Mouse (Mus musculus) MEL (cell line): Measurements from ENCODE around the gene Shq1. TPM values are rescaled to one million over a fixed set of nuclear protein-coding genes. Genes with fewer than 3 reads are reported as not detected.

Source experiments
- DNase-seq: peaks from one replicate; pipeline ENCODE4 v3.0.0; 2011; ENCODE audit warnings: low read depth, low spot score
- H3K27ac ChIP-seq: 2 replicates; pipeline ENCODE4 v1.5.1; 2012; ENCODE audit warnings: low read depth, mild to moderate bottlenecking, control low read depth, low read length, moderate library complexity; ENCODE audit not compliant: control insufficient read depth
- H3K27me3 ChIP-seq, 2 experiments: fragments of 150-350 bp in 1 of 2; sonication (generic) in 1 of 2; 2 replicates each; pipeline ENCODE4 v1.6.1; 2012; ENCODE audit warnings: low read length in 2 of 2, mild to moderate bottlenecking in 2 of 2, improper control_type of control experiment in 1 of 2, moderate library complexity in 1 of 2; ENCODE audit not compliant: insufficient read depth in 2 of 2, control insufficient read depth in 1 of 2
- H3K36me3 ChIP-seq, 2 experiments: 2 replicates each; pipeline ENCODE4 v1.6.1; 2012 to 2014; ENCODE audit warnings: low read length in 2 of 2, improper control_type of control experiment in 1 of 2, inconsistent platforms in 1 of 2, mild to moderate bottlenecking in 1 of 2; ENCODE audit not compliant: insufficient read depth in 2 of 2, control insufficient read depth in 1 of 2
- H3K4me1 ChIP-seq, 2 experiments: fragments of 150-350 bp in 1 of 2; sonication (generic) in 1 of 2; 2 replicates each; pipeline ENCODE4 v1.6.1; 2012; ENCODE audit warnings: low read length in 2 of 2, improper control_type of control experiment in 1 of 2, mild to moderate bottlenecking in 1 of 2; ENCODE audit not compliant: insufficient read depth in 2 of 2, control insufficient read depth in 1 of 2
- H3K4me3 ChIP-seq, 2 experiments: fragments of 150-350 bp in 1 of 2; sonication (generic) in 1 of 2; 2 replicates each; pipeline ENCODE4 v1.5.1; 2012; ENCODE audit warnings: low read depth in 2 of 2, low read length in 2 of 2, mild to moderate bottlenecking in 2 of 2, moderate library complexity in 2 of 2, control low read depth in 1 of 2, improper control_type of control experiment in 1 of 2; ENCODE audit not compliant: control insufficient read depth in 1 of 2, insufficient read depth in 1 of 2
- H3K79me2 ChIP-seq: 2 replicates; pipeline ENCODE4 v1.6.1; 2012; ENCODE audit warnings: mild to moderate bottlenecking, low read length, moderate library complexity; ENCODE audit not compliant: control insufficient read depth, poor library complexity, insufficient read depth
- H3K9ac ChIP-seq: 2 replicates; pipeline ENCODE4 v1.6.1; 2012; ENCODE audit warnings: low read depth, mild to moderate bottlenecking, control low read depth, low read length, moderate library complexity; ENCODE audit not compliant: control insufficient read depth, poor library complexity, severe bottlenecking
- H3K9me3 ChIP-seq: fragments of 150-350 bp; sonication (generic); replicated peaks from 2 replicates; pipeline ENCODE4 v1.6.1; 2012; ENCODE audit warnings: mild to moderate bottlenecking, low read length, improper control_type of control experiment, moderate library complexity; ENCODE audit not compliant: insufficient read depth
- CHD1 ChIP-seq: IDR thresholded peaks from 2 replicates; pipeline ENCODE4 v1.6.1; 2012; ENCODE audit warnings: low read depth, mild to moderate bottlenecking, inconsistent platforms, low read length, improper control_type of control experiment
- ELF1 ChIP-seq: IDR thresholded peaks from 2 replicates; pipeline ENCODE4 v1.6.1; 2014; ENCODE audit warnings: low read depth, mild to moderate bottlenecking, inconsistent platforms, low read length, improper control_type of control experiment, moderate library complexity
- ETS1 ChIP-seq: IDR thresholded peaks from 2 replicates; pipeline ENCODE4 v1.6.1; 2012; ENCODE audit warnings: low read depth, mild to moderate bottlenecking, inconsistent platforms, low read length, improper control_type of control experiment, moderate library complexity
- HCFC1 ChIP-seq: IDR thresholded peaks from 2 replicates; pipeline ENCODE4 v1.6.1; 2012; ENCODE audit warnings: low read depth, mild to moderate bottlenecking, inconsistent platforms, low read length, improper control_type of control experiment, moderate library complexity
- MAFK ChIP-seq: IDR thresholded peaks from 2 replicates; pipeline ENCODE4 v1.6.1; 2011; ENCODE audit warnings: low read depth, mild to moderate bottlenecking, low read length, improper control_type of control experiment, borderline replicate concordance
- MAX ChIP-seq: IDR thresholded peaks from 2 replicates; pipeline ENCODE4 v1.6.1; 2011; ENCODE audit warnings: low read length, improper control_type of control experiment
- MYC ChIP-seq: IDR thresholded peaks from 2 replicates; pipeline ENCODE4 v1.6.1; 2011; ENCODE audit warnings: low read depth, mild to moderate bottlenecking, low read length, improper control_type of control experiment, moderate library complexity
- NELFE ChIP-seq: IDR thresholded peaks from 2 replicates; pipeline ENCODE4 v1.6.1; 2011; ENCODE audit warnings: low read depth, low read length, improper control_type of control experiment
- SMC3 ChIP-seq: IDR thresholded peaks from 2 replicates; pipeline ENCODE4 v1.6.1; 2011; ENCODE audit warnings: low read depth, low read length, improper control_type of control experiment
- ZC3H11A ChIP-seq: IDR thresholded peaks from 2 replicates; pipeline ENCODE4 v1.6.1; 2012; ENCODE audit warnings: low read depth, mild to moderate bottlenecking, inconsistent platforms, low read length, improper control_type of control experiment
- ZMIZ1 ChIP-seq: IDR thresholded peaks from 2 replicates; pipeline ENCODE4 v1.6.1; 2012; ENCODE audit warnings: low read depth, mild to moderate bottlenecking, inconsistent platforms, low read length, improper control_type of control experiment, moderate library complexity
- ZNF384 ChIP-seq: IDR thresholded peaks from 2 replicates; pipeline ENCODE4 v1.6.1; 2012; ENCODE audit warnings: low read depth, mild to moderate bottlenecking, inconsistent platforms, low read length, improper control_type of control experiment
- polyA plus RNA-seq, 2 experiments: library from polyadenylated mRNA; stranded (reverse) in 1 of 2; unstranded in 1 of 2; fragments of >175 nt in 1 of 2; fragments of >200 nt in 1 of 2; gene quantifications; 2 replicates each; pipeline versions ENCODE4 v1.2.1 to v1.2.4; 2012; ENCODE audit warnings: low replicate concordance in 2 of 2, low read depth in 1 of 2; ENCODE audit not compliant: insufficient read length in 2 of 2, insufficient read depth in 1 of 2, missing spikeins in 1 of 2
- total RNA-seq: library from RNA; depleted of rRNA; stranded (reverse); fragments of 300-350 nt; gene quantifications from 2 replicates; pipeline ENCODE4 v1.2.3, GENCODE M21; 2012

The Shq1 gene
- total and polyA plus RNA-seq, 3 experiments, result 20.2 to 23.5 TPM; not detected in 1

DNA sequence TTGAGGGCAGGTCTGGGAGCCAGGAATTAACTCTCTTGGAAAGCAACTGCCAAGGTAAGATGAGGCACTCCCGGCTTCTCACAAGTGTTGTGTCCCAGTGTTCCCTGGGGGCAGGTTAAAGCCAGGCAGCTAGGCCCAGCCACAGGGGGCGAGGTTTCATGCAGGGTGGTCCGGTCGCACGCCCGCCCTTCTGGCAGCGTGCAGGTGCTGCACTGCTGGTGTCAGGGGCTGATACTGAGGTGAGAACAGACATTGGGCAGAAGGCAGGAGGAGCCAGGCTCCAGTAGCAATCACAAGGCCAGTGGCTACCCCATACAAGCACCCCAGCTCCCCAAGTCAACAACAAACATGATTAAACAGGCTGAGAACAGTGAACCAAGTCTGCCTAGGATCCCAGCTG lies 132.4 kb downstream of the Shq1 start:
- DNase-seq, result no peak
- Histone ChIP-seq H3K9me3 (no peaks in the 10 kb centered on the region), H3K36me3 (no peaks in the 10 kb centered on the region), H3K4me1 (no peaks in the 10 kb centered on the region), H3K4me3 (no peak overlapping the region), H3K79me2 (no peaks in the 10 kb centered on the region), H3K9ac (no peak overlapping the region), H3K27me3 (no peaks in the 10 kb centered on the region), H3K27ac (no peak overlapping the region)
- TF ChIP-seq MYC (no peak), NELFE (no peak), HCFC1 (no peak)

DNA sequence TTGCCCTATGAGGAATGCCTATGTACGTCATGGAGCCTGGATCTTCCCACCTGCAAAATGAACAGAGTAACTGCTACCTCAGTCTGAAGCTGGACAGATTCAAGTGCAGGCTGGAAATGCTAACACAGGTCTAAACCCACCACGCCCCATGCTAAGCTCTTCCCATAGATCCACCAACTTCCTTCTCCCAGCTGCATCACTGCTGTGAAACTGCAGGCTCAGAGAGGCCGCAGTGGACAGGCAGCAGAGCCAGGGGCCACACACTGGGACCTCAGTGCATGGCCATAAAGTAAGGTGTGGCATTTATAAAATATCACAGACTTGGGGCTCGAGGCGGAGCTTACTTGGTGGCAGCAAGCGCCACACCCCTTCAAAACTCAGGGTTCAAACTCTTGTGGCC lies 133.0 kb downstream of the Shq1 start:
- no peak overlapping the region for H3K4me3 ChIP-seq
- no peak overlapping the region for H3K9ac ChIP-seq
- H3K4me1 ChIP-seq, result no peaks in the 10 kb centered on the region
- no peak overlapping the region for H3K27ac ChIP-seq
- no peak for TF ChIP-seq MAX
- TF ChIP-seq ZC3H11A, result no peak
- TF ChIP-seq SMC3, result no peak
- no peak for TF ChIP-seq ELF1
- no peak for TF ChIP-seq ETS1
- no peak for TF ChIP-seq ZNF384
- no peak for TF ChIP-seq ZMIZ1
- TF ChIP-seq NELFE, result no peak
- TF ChIP-seq, all 39 proteins: peak for 0
- Histone ChIP-seq H3K79me2 (no peaks in the 10 kb centered on the region), H3K9me3 (no peaks in the 10 kb centered on the region), H3K36me3 (no peaks in the 10 kb centered on the region), H3K27me3 (no peaks in the 10 kb centered on the region)
- DNase-seq, result no peak

DNA sequence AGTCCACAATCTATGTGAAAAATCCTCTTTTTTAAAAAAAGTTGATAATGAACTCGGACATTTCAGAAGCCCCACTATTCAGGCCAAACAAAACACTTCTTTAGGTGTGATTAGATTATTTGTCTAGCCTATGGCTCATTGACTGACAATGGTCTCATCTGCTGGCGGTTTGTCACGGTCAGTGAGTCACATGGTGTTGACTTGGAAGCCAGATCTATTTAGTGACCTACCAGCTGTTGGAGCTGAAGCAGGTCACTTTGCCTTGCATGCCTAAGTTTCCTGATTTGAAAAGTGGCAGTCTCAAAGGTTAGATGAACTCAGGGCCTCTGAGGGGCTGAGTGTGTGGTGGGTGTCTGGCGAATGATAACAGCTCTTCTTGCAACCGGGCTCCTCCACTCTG lies 133.9 kb downstream of the Shq1 start:
- Histone ChIP-seq H3K36me3 (no peaks in the 10 kb centered on the region), H3K27me3 (no peaks in the 10 kb centered on the region; a peak in 1 of 4 replicates), H3K79me2 (no peaks in the 10 kb centered on the region), H3K9ac (no peak overlapping the region), H3K27ac (no peak overlapping the region), H3K4me3 (no peak overlapping the region), H3K9me3 (no peaks in the 10 kb centered on the region), H3K4me1 (no peaks in the 10 kb centered on the region)
- DNase-seq, result no peak
- TF ChIP-seq MAFK, result no peak
- no peak for TF ChIP-seq CHD1
